Mouse (Mus musculus) heart, embryonic 16.5 days (tissue): ENCODE measurements around the gene Il18. TPM values are rescaled to one million over a fixed set of nuclear protein-coding genes. Genes with fewer than 3 reads are reported as not detected.

ENCODE experiments used
- ATAC-seq: fragments of 200-750 bp; cut with Nextera tagmentation; replicated peaks from 2 replicates; pipeline ENCODE4 v1.8.0; 2017; ENCODE audit warnings: moderate number of reproducible peaks; ENCODE audit not compliant: insufficient read depth, low FRiP score; ENCODE audit errors: extremely low read depth
- H3K27ac ChIP-seq: fragments of 300-500 bp; sonication (generic); 2 replicates; pipeline ENCODE4 v1.5.1; 2014; ENCODE audit warnings: mild to moderate bottlenecking, low read length, control low read depth, moderate library complexity
- H3K27me3 ChIP-seq: fragments of 300-500 bp; sonication (generic); 2 replicates; pipeline ENCODE4 v1.6.1; 2014; ENCODE audit warnings: low read length, mixed read lengths; ENCODE audit not compliant: control insufficient read depth, insufficient read depth
- H3K36me3 ChIP-seq: fragments of 300-500 bp; sonication (generic); 2 replicates; pipeline ENCODE4 v1.6.1; 2014; ENCODE audit not compliant: control insufficient read depth, insufficient read depth
- H3K4me1 ChIP-seq: fragments of 300-500 bp; sonication (generic); 2 replicates; pipeline ENCODE4 v1.6.1; 2014; ENCODE audit warnings: low read length, mixed read lengths; ENCODE audit not compliant: control insufficient read depth, insufficient read depth
- H3K4me2 ChIP-seq: fragments of 300-500 bp; sonication (generic); 2 replicates; pipeline ENCODE4 v1.6.1; 2014; ENCODE audit warnings: low read depth, mild to moderate bottlenecking, control low read depth, low read length
- H3K4me3 ChIP-seq: fragments of 300-500 bp; sonication (generic); 2 replicates; pipeline ENCODE4 v1.5.1; 2014; ENCODE audit warnings: mild to moderate bottlenecking, control low read depth, low read length
- H3K9ac ChIP-seq: fragments of 300-500 bp; sonication (generic); 2 replicates; pipeline ENCODE4 v1.6.1; 2014; ENCODE audit warnings: low read length, control low read depth
- H3K9me3 ChIP-seq: fragments of 300-500 bp; sonication (generic); replicated peaks from 2 replicates; pipeline ENCODE4 v1.6.1; 2016; ENCODE audit warnings: low read length; ENCODE audit not compliant: control insufficient read depth
- WGBS: fragments of 180-500 bp; shearing (Covaris S2); extraction: QIAGEN DNeasy Blood & Tissue Kit; methylation state at CpG from one replicate; pipeline ENCODE4 v1.1.7; 2014; 5-methylcytosine and 5-hydroxymethylcytosine counted together
- polyA plus RNA-seq: library from polyadenylated mRNA; unstranded; fragments of >200 nt; fragmentation: Nextera tagmentation; extraction: Ambion mirVana; gene quantifications from 2 replicates; pipeline ENCODE4 v1.2.1, GENCODE M21; 2015

The Il18 gene
- 3.7 and 3.9 TPM in 2 replicates for polyA plus RNA-seq

GRCm38 (mm10) chr9:50554241-50555093 is at the start of gene Il18:
Gene Il18 (plus strand): TSS chr9:50554827.
- H3K36me3 ChIP-seq: no peaks in the 10 kb centered on the region
- peak within 1 kb of the TSS; percentile 33; the same call in 1 of the 2 replicates for H3K4me2 ChIP-seq
- H3K27me3 ChIP-seq: no peaks in the 10 kb centered on the region
- no peak within 1 kb of the TSS for H3K27ac ChIP-seq
- no peak within 1 kb of the TSS; the same call in 1 of the 2 replicates for H3K4me3 ChIP-seq
- H3K9me3 ChIP-seq: no peaks in the 10 kb centered on the region
- no peaks in the 10 kb centered on the region for H3K4me1 ChIP-seq
- H3K9ac ChIP-seq: 0 out of 2 replicates have a peak within 1 kb of the TSS, but pooled peaks have one; percentile 5
- ATAC-seq: no peak
- WGBS: 24% methylated on average over 12 of the region's 12 CpGs

GRCm38 (mm10) chr9:50505405-50505804 is 49.2 kb upstream of the Il18 start:
- Histone ChIP-seq H3K4me1 (no peaks in the 10 kb centered on the region; the same call in 1 of the 2 replicates), H3K4me2 (no peak overlapping the region), H3K9ac (no peak overlapping the region), H3K27me3 (no peaks in the 10 kb centered on the region), H3K4me3 (no peak overlapping the region), H3K9me3 (no peaks in the 10 kb centered on the region), H3K27ac (no peak overlapping the region), H3K36me3 (no peaks in the 10 kb centered on the region)
- no peak for ATAC-seq
- WGBS: 44% methylated on average over 6 of the region's 6 CpGs

- H3K4me2 ChIP-seq: no peak overlapping the region
- 41% methylated on average over 7 of the region's 7 CpGs for WGBS
- no peaks in the 10 kb centered on the region for H3K36me3 ChIP-seq
- no peak overlapping the region for H3K9ac ChIP-seq
- H3K27ac ChIP-seq: no peak overlapping the region
- no peaks in the 10 kb centered on the region; the same call in 1 of the 2 replicates for H3K4me1 ChIP-seq
- no peaks in the 10 kb centered on the region for H3K9me3 ChIP-seq
- H3K4me3 ChIP-seq: no peak overlapping the region
- ATAC-seq: 0 out of 2 replicates have a peak, but pooled peaks have one; percentile 23
- no peaks in the 10 kb centered on the region for H3K27me3 ChIP-seq
Observed at GRCm38 (mm10) chr9:50507570-50507969, 47.1 kb upstream of the Il18 start.

GRCm38 (mm10) chr9:50515462-50515861 is 39.2 kb upstream of the Il18 start:
- Histone ChIP-seq H3K27ac (no peak overlapping the region), H3K27me3 (no peaks in the 10 kb centered on the region), H3K9ac (no peak overlapping the region), H3K4me1 (no peaks in the 10 kb centered on the region), H3K9me3 (no peaks in the 10 kb centered on the region), H3K36me3 (no peaks in the 10 kb centered on the region), H3K4me2 (no peak overlapping the region), H3K4me3 (no peak overlapping the region)
- ATAC-seq: no peak
- WGBS: 54% methylated on average over 5 of the region's 5 CpGs

DNA sequence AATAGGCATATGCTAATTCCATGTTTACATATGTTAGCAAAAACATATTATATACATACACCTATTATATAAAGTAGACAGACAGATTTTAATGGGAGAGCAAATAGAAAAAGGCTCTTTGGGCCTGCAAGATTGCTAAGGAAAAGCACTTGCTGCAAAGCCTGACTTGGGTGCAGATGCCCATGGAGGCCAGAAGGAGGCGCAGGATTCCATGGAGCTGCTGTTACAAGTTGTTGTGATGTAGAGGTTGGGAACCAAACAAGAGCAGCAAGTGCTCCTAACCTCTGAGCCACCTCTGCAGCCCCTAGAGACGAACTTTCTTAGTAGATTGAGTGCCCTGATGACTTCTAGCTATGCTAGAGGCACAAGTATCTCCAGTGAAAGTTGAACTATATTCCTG is 35.8 kb upstream of the Il18 start:
- H3K36me3 ChIP-seq: peaks cover 5% of the 10 kb centered on the region
- H3K4me1 ChIP-seq: no peaks in the 10 kb centered on the region
- no peak overlapping the region for H3K27ac ChIP-seq
- no peak overlapping the region for H3K9ac ChIP-seq
- H3K9me3 ChIP-seq: no peaks in the 10 kb centered on the region
- no peak for ATAC-seq
- 17% methylated on average over 2 of the region's 2 CpGs for WGBS
- H3K4me3 ChIP-seq: no peak overlapping the region
- no peaks in the 10 kb centered on the region for H3K27me3 ChIP-seq
- H3K4me2 ChIP-seq: no peak overlapping the region

DNA sequence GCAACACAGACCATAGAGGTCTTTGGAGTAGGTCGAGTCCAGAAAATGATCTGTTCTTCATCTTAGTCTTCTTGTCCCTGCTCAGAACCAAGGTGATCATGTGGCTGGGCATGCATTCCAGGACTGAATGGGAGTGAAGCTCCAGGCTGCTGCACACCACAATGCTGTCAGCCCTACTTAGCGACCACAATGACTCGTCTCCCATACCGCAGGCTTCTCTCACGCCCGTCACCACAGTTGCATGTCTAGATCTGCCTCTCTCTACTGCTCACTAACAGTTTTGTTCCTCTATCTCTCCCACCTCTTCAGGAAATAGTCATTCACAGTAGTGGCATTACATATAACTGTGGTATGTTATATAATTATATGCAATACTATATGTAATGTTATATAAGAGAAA is 33.9 kb upstream of the Il18 start:
- no peak overlapping the region for H3K27ac ChIP-seq
- H3K36me3 ChIP-seq: peaks cover 7% of the 10 kb centered on the region
- no peaks in the 10 kb centered on the region for H3K27me3 ChIP-seq
- ATAC-seq: no peak
- H3K4me1 ChIP-seq: no peaks in the 10 kb centered on the region
- no peak overlapping the region for H3K4me2 ChIP-seq
- H3K9me3 ChIP-seq: no peaks in the 10 kb centered on the region
- no peak overlapping the region for H3K4me3 ChIP-seq
- 68% methylated on average over 6 of the region's 6 CpGs for WGBS
- H3K9ac ChIP-seq: no peak overlapping the region

DNA sequence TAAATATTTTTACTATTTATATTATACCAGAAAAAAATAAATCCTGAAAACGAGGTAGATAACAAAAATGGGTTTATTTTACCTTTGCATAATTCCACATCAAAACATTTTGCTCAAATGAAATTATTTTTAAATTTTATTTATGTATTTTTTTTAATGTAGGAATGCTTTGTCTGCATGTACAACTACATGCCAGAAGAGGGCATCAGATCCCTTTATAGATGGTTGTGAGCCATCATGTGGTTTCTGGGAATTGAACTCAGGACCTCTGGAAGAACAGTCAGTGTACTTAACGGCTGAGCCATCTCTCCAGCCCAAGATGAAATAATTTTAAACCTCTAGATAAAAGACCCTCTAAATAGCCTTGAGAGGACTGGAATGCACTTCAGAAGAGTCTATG is 33.1 kb upstream of the Il18 start:
- no peak for ATAC-seq
- no peak overlapping the region for H3K27ac ChIP-seq

GRCm38 (mm10) chr9:50522574-50522973 is 32.1 kb upstream of the Il18 start:
- ATAC-seq: no peak
- no peak overlapping the region for H3K27ac ChIP-seq
- no peak overlapping the region for H3K4me2 ChIP-seq
- no peak overlapping the region for H3K9ac ChIP-seq
- no peak overlapping the region for H3K4me3 ChIP-seq
- peaks cover 5% of the 10 kb centered on the region for H3K4me1 ChIP-seq
- WGBS: 71% methylated on average over 5 of the region's 5 CpGs
- peaks cover 7% of the 10 kb centered on the region for H3K36me3 ChIP-seq
- no peaks in the 10 kb centered on the region for H3K9me3 ChIP-seq
- no peaks in the 10 kb centered on the region for H3K27me3 ChIP-seq

More for the DNA sequence above, 33.1 kb upstream of the Il18 start:
- H3K9ac ChIP-seq: no peak overlapping the region
- H3K4me2 ChIP-seq: no peak overlapping the region
- H3K4me1 ChIP-seq: no peaks in the 10 kb centered on the region
- WGBS: 40% methylated on average over 2 of the region's 2 CpGs
- no peaks in the 10 kb centered on the region for H3K27me3 ChIP-seq
- H3K4me3 ChIP-seq: no peak overlapping the region
- H3K36me3 ChIP-seq: peaks cover 7% of the 10 kb centered on the region
- H3K9me3 ChIP-seq: no peaks in the 10 kb centered on the region

DNA sequence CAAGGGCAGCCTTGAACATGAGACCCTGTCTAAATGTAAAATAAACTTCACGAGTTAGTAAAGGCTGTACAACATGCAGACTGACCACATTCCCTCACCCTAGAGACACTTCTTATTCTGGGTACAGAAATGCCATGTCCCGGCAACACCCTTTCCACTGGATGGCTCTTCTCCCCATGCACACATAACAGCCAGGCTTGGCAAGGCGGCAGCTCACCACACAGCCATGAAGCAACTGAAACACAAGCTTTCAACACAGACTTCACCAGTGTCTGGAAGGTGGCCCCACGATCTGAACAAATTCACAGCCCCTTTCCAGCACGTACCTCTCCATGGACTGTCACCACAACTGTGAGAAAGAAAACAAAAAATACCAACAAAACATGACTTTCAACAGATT is 29.7 kb upstream of the Il18 start:
- Histone ChIP-seq H3K27ac (no peak overlapping the region), H3K4me1 (peaks cover 9% of the 10 kb centered on the region), H3K9me3 (no peaks in the 10 kb centered on the region), H3K4me2 (no peak overlapping the region), H3K27me3 (no peaks in the 10 kb centered on the region), H3K9ac (no peak overlapping the region), H3K36me3 (peaks cover 7% of the 10 kb centered on the region), H3K4me3 (no peak overlapping the region)
- no peak for ATAC-seq
- 86% methylated on average over 5 of the region's 5 CpGs for WGBS
